Mouse (Mus musculus) telencephalon, adult 2 months (tissue): ENCODE measurements around the gene Fcgr2b.
"Not testable (repeated sequence)": the region's sequence is repeated elsewhere in the genome, so short reads cannot be mapped to it uniquely, and the experiment has no call there.

Source experiments
- DNase-seq: peaks from one replicate; pipeline ENCODE4 v3.0.0-alpha.2; 2011; ENCODE audit warnings: low read depth, low spot score

Fcgr2b gene

DNA sequence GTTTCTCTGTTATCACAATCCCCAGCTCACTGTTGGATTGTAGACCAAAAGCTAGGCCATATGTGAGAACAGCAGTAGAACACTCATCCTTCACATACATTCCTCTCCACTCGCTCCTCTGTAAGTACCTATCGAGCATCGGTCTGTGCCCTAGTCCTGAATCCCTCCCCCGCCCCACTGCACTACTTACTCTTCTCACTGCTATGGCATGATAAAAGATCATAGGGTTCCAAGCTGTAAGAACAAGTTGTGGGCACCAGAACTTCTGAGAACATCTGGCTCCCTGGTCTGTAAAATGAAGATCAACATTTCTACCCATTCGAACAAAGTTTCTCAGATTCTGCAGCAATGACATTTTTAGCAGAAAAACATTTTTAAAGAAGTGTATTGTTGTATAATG, at the start of gene Fcgr2b:
Gene Fcgr2b, minus strand, starts transcription at position 101 of the 400 bp plus-strand sequence.
- DNase-seq = no peak

GRCm38 (mm10) chr1:171019311-171019950, 43.1 kb upstream of the Fcgr2b start:
- no peak for DNase-seq

DNA sequence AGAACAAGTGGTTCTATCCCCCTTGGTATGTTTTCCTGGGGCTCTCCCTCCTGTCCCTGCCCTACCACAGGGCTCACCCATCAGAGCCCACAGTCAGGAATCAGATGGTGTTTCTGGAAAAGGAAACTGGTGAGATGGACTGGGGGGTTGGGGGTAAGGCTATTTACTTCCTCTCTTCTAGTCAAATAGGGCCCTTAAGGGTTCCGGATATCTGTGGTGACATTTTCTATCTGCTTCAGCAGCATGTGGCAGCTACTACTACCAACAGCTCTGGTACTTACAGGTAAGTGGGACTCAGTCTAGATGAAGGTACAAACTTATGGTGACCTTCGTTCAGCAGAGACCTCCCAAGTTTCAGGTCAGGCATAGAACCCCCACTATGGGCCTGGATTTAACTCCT, 42.4 kb upstream of the Fcgr2b start, which contains the start of gene Fcgr4:
Gene Fcgr4, plus strand, starts transcription at position 184 of the 400 bp plus-strand sequence.
- DNase-seq = no peak

GRCm38 (mm10) chr1:171017468-171018158, 41.3 kb upstream of the Fcgr2b start:
- DNase-seq = no peak

DNA sequence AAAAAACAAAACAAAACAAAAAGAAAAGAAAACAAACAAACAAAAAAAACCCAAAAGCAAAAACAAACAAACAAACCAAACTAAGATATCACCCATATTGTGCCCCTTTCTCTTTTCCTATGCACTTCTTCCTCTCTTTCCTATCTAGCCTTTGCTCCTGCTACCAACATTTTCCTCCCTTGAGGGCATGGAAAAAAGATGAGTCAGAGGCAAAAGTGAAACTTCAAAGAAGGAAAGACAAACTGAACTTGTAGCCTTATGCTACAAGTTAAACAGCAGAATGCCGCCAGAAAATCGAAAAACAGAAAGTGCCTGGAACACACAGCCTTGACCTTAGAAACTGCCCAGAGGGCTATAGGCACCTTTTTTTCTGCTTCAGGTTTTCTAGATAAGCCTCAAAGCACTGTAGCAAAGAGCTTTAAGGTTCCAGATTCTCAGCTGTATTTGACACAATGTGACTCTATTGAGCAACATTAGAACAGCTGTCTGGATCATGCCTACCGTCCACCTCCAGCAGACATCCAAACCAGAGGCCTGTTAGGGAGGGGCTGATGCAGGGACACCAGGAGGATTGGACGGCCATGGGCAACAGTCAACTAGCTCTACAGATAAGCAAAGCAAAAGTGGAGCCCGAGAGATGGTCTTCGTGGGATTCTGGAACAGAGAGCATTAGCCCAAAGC, 40.5 kb upstream of the Fcgr2b start:
- DNase-seq = no peak

DNA sequence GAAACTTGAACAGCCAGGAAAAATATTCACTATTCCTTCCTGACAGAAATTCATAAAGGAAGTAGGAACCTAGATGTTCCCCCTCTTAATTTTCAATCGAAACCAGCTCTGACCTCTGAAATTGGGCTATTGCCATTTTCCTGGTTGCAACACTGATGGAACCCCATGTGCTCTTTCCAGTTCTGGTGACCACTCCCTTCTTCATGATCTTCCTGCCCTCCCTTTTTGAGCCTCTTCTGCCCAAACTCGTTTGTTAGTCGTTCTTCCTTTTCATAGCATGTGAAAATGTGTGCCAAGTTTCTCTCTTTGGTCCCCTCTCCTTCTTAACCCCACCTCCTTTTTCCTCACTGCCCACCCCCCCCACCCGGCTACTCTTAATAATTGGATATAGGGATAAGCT, 35.4 kb upstream of the Fcgr2b start:
- DNase-seq = no peak

GRCm38 (mm10) chr1:171006905-171007304, 30.6 kb upstream of the Fcgr2b start:
- DNase-seq = no peak

DNA sequence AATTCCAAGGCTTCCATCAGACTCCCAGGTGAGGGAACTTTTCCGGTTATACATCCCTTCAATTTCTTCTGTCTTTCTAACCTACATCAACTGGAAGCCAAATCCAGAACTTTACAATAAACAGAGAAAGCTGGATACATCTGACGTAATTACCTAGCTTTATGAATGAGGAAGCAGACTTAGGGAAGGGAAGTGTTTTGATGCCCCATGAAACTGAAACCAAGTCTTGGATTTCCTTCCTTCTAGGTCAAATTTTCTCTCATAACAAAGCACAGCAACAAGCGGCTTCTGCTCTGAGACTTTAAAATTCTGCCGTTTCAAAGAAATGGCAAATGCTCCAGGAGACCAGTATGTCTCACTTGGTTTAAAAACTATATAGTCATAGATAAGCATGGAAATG, 30.0 kb upstream of the Fcgr2b start:
- no peak for DNase-seq

DNA sequence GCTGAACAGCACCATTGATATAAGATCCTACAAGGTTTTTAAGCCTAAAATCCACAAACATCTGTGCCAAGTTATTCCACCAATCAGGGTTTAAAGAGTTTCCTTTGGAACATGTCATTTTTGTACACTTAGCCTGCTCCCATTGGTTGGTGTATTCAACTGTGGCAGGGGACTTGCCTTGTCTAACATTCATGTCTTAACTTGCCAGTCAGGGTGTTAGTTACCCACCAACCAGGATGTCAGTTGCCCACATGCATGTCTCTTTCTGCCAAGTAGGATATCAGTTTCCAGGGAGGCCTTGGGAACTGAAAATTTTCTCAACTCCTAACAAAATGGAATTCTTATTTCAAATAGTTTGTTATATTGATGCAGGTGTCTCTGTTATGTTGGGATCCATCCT, 29.2 kb upstream of the Fcgr2b start:
- DNase-seq = no peak

DNA sequence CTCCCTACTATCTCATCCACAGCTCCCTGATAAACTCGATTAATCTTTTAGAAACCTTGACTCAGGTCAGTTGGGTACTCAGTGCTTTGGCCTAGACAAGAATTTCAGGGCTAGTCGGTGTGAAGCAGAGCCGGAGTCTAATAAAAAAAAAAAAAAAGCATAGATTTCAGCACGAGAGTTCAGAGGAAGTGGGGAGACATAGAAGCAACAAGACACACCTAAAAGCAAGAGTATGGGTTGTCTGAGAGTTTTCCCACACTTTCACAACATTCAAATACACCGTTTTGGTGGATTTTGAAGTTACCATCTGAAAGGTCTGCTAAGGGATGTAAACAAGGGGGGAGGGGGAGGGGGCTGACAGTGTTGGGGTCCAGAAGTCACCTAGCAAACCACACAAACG, 28.7 kb upstream of the Fcgr2b start:
- no peak for DNase-seq

- no peak for DNase-seq
Measured at GRCm38 (mm10) chr1:170999811-171000210, 23.5 kb upstream of the Fcgr2b start.

DNA sequence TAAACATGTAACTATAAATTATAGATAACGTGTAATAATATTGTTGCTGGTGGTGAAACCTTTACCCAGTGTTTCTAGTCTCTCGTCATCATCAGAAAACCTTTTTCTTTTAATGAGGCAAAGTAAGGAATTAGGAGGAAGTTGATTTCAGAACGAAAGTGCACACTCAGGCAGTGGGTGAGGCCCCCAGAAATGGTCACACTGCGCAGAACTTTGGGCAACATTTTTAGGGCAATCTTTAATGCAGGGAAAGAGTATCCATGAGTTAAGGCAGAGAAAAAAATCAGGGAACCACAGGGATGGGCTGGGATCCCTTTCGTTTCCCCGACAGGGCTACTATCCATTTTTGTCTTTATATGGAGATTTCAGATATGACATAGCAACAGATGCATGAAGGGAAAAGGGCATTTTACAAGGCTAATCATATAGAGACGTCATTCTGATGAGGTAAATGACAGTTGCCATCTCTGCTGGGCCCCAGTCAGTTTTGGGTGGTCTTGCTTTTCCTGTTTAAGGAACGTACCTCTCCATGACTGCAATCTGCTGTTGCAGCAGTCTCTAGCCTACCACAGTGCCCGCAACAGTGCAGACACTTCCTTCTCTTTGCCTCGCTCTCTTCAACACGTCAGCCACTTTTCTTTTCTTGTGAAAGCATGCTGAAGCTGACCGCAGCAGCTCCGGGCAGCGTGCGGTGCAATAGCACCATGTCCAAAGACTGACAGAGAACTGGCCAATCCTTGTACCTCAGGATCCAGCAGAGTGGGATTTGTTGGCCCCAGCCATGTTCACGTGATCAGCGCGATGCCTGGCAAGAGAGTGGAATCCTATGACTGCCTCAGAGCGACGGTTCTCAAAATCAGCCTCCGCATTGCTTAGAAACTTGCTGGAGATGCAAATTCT, 21.7 kb upstream of the Fcgr2b start:
- DNase-seq = peak; percentile 82

GRCm38 (mm10) chr1:170996753-170997152, 20.4 kb upstream of the Fcgr2b start:
- peak; percentile 28 for DNase-seq

- DNase-seq = no peak
Measured at GRCm38 (mm10) chr1:170996034-170996433, 19.7 kb upstream of the Fcgr2b start.

GRCm38 (mm10) chr1:170992550-170992949, 16.2 kb upstream of the Fcgr2b start:
- peak; percentile 22 for DNase-seq

- no peak for DNase-seq
Measured at GRCm38 (mm10) chr1:170989656-170990055, 13.3 kb upstream of the Fcgr2b start.

GRCm38 (mm10) chr1:170985861-170986260, 9.5 kb upstream of the Fcgr2b start:
- DNase-seq = no peak

DNA sequence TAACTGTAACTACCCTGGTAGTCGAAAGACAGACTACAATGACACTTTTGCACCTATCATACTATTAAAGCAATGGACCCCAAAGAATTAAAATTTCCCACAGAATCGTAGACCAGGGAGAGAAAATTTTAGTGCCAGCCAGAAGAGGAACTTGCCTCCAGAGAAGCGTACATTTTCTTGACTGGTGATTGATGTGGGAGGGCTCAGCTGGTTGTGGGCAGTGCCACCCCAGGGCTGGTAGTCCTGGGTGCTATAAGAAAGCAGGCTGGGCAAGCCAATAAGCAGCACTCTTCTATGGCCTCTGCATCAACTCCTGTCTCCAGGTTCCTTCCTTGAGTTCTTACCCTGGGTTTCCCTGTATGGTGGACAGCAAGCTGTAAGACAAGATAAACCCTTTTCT, 8.7 kb upstream of the Fcgr2b start:
- no peak for DNase-seq

DNA sequence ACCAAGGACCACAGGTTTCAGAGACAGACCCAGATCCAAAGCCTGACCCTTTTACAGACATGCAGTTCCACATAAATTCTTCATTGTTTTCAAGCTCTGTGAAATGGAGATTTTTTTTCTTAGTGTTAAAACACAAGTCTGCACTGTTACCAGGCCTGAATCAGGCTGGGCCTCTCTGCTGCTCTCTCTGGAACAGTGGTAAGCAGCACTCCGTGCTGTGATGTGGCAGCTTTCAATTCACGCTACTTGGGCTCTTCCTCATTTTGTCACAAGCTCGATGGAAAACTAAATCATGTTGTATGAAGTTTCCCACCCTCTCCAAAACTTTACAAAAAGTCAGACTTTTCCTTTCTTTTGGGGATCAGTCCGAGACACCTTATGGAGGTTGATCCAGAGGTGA, 6.7 kb upstream of the Fcgr2b start:
- no peak for DNase-seq

GRCm38 (mm10) chr1:170982301-170982700, 6.0 kb upstream of the Fcgr2b start:
- DNase-seq = no peak

- not testable (repeated sequence) for DNase-seq
Measured at GRCm38 (mm10) chr1:170981679-170982078, 5.3 kb upstream of the Fcgr2b start.

GRCm38 (mm10) chr1:170978601-170979000, 2.3 kb upstream of the Fcgr2b start:
- DNase-seq = no peak
